Mouse (Mus musculus) G1E (cell line): ENCODE measurements around the gene Defb22. TPM values are rescaled to one million over a fixed set of nuclear protein-coding genes. Genes with fewer than 3 reads are reported as not detected.

Experiments used
- ATAC-seq: 2 replicates; pipeline ENCODE4 v1.8.0; 2016; ENCODE audit warnings: mild to moderate bottlenecking; ENCODE audit not compliant: insufficient number of reproducible peaks, poor library complexity, low FRiP score, severe bottlenecking; ENCODE audit errors: extremely low read depth
- DNase-seq: peaks from one replicate; pipeline ENCODE4 v3.0.0; 2012; ENCODE audit warnings: low spot score
- H3K27me3 ChIP-seq: 2 replicates; pipeline ENCODE4 v1.6.1; 2012; ENCODE audit warnings: mild to moderate bottlenecking, low read length, inconsistent platforms; ENCODE audit not compliant: insufficient read depth
- H3K36me3 ChIP-seq: replicated peaks from 2 replicates; pipeline ENCODE3; 2012; ENCODE audit warnings: mild to moderate bottlenecking, inconsistent platforms
- H3K4me1 ChIP-seq: 2 replicates; pipeline ENCODE4 v1.6.1; 2012; ENCODE audit warnings: low read depth, low read length, inconsistent platforms, mixed read lengths; ENCODE audit not compliant: insufficient read depth
- H3K4me3 ChIP-seq: 2 replicates; pipeline ENCODE4 v1.5.1; 2012; ENCODE audit warnings: low read depth, mild to moderate bottlenecking, inconsistent platforms, low read length, moderate library complexity, mixed read lengths
- H3K9me3 ChIP-seq: replicated peaks from 2 replicates; pipeline ENCODE4 v1.6.1; 2012; ENCODE audit warnings: inconsistent platforms
- CTCF ChIP-seq: IDR thresholded peaks from 2 replicates; pipeline ENCODE4 v1.5.1; 2012; ENCODE audit warnings: low read depth, low read length, inconsistent platforms, mixed read lengths
- GATA1 ChIP-seq: IDR thresholded peaks from 2 replicates; pipeline ENCODE4 v1.6.1; 2012; ENCODE audit warnings: borderline replicate concordance, low read length, inconsistent platforms, mixed read lengths
- GATA2 ChIP-seq: IDR thresholded peaks from 2 replicates; pipeline ENCODE4 v1.6.1; 2012; ENCODE audit warnings: low read depth, low read length, inconsistent platforms, borderline replicate concordance
- POLR2AphosphoS5 ChIP-seq: IDR thresholded peaks from 2 replicates; pipeline ENCODE4 v1.6.1; 2012; ENCODE audit warnings: low read depth, low read length, inconsistent platforms; ENCODE audit not compliant: insufficient replicate concordance
- TAL1 ChIP-seq: conservative IDR thresholded peaks from 2 replicates; pipeline ENCODE4 v1.6.1; 2012; ENCODE audit warnings: low read depth, low read length, inconsistent platforms, mixed read lengths
- polyA plus RNA-seq: library from polyadenylated mRNA; stranded (reverse); fragments of >175 nt; gene quantifications from 2 replicates; pipeline ENCODE4 v1.2.3, GENCODE M21; 2012
- total RNA-seq, 2 experiments: library from RNA; stranded (forward) in 1 of 2; stranded (reverse) in 1 of 2; fragments of 200-1000 nt in 1 of 2; fragments of >200 nt in 1 of 2; fragmentation: Nextera tagmentation in 1 of 2; gene quantifications; 2 replicates each; pipeline ENCODE4 v1.2.3; 2014 to 2017

Defb22 gene
- total and polyA plus RNA-seq, 3 experiments = not detected

GRCm38 (mm10) chr2:152500204-152500862 is 10.4 kb upstream of the Defb22 start:
- no peak for ATAC-seq
- no peak for DNase-seq
- peaks cover 6% of the 10 kb centered on the region; the same call in 1 of the 2 replicates for H3K4me1 ChIP-seq
- no peaks in the 10 kb centered on the region for H3K9me3 ChIP-seq
- H3K27me3 ChIP-seq = peaks cover 8% of the 10 kb centered on the region
- H3K36me3 ChIP-seq = no peaks in the 10 kb centered on the region
- TF ChIP-seq CTCF (no peak), TAL1 (no peak), GATA1 (no peak), GATA2 (no peak), POLR2AphosphoS5 (no peak)
- no peak overlapping the region for H3K4me3 ChIP-seq

- no peaks in the 10 kb centered on the region for H3K9me3 ChIP-seq
- H3K27me3 ChIP-seq = peaks cover 8% of the 10 kb centered on the region
- H3K4me1 ChIP-seq = no peaks in the 10 kb centered on the region
- no peak for TF ChIP-seq GATA1
- H3K36me3 ChIP-seq = no peaks in the 10 kb centered on the region
- DNase-seq (no peak), ATAC-seq (no peak)
- no peak overlapping the region for H3K4me3 ChIP-seq
Observed at GRCm38 (mm10) chr2:152498020-152498419, 8.1 kb upstream of the Defb22 start.

GRCm38 (mm10) chr2:152493151-152493550 is 3.2 kb upstream of the Defb22 start:
- no peak for ATAC-seq
- Histone ChIP-seq H3K4me3 (no peak overlapping the region), H3K4me1 (no peaks in the 10 kb centered on the region), H3K36me3 (no peaks in the 10 kb centered on the region), H3K27me3 (peaks cover 11% of the 10 kb centered on the region; the same call in 1 of the 2 replicates), H3K9me3 (no peaks in the 10 kb centered on the region)
- DNase-seq = no peak
- TF ChIP-seq POLR2AphosphoS5 (no peak), CTCF (no peak), GATA1 (no peak), TAL1 (no peak), GATA2 (no peak)

GRCm38 (mm10) chr2:152487024-152487423 is 2.9 kb downstream of the Defb22 start:
- ATAC-seq (no peak), DNase-seq (no peak)
- H3K27me3 ChIP-seq = peaks cover 15% of the 10 kb centered on the region
- no peaks in the 10 kb centered on the region for H3K36me3 ChIP-seq
- H3K4me1 ChIP-seq = no peaks in the 10 kb centered on the region
- H3K4me3 ChIP-seq = no peak overlapping the region
- peaks cover 3% of the 10 kb centered on the region; the same call in 1 of the 2 replicates for H3K9me3 ChIP-seq
- TF ChIP-seq TAL1 = no peak
- no peak for TF ChIP-seq POLR2AphosphoS5
- TF ChIP-seq CTCF = peak; percentile 33; the same call in 1 of the 2 replicates
- TF ChIP-seq GATA1 = no peak
- TF ChIP-seq GATA2 = no peak

- no peak for TF ChIP-seq CTCF
- TF ChIP-seq GATA1 = no peak
- TF ChIP-seq GATA2 = no peak
- no peak for TF ChIP-seq TAL1
- no peaks in the 10 kb centered on the region for H3K4me1 ChIP-seq
- ATAC-seq (no peak), DNase-seq (no peak)
- no peak overlapping the region for H3K4me3 ChIP-seq
- no peaks in the 10 kb centered on the region for H3K9me3 ChIP-seq
- peaks cover 16% of the 10 kb centered on the region for H3K27me3 ChIP-seq
- H3K36me3 ChIP-seq = no peaks in the 10 kb centered on the region
Observed at GRCm38 (mm10) chr2:152481726-152482125, 8.2 kb downstream of the Defb22 start.

GRCm38 (mm10) chr2:152480881-152481280 is 9.1 kb downstream of the Defb22 start:
- no peaks in the 10 kb centered on the region for H3K9me3 ChIP-seq
- H3K27me3 ChIP-seq = peaks cover 16% of the 10 kb centered on the region
- DNase-seq = no peak
- TF ChIP-seq POLR2AphosphoS5 (no peak), GATA2 (no peak), TAL1 (no peak), CTCF (no peak), GATA1 (no peak)
- no peaks in the 10 kb centered on the region for H3K36me3 ChIP-seq
- H3K4me3 ChIP-seq = no peak overlapping the region
- ATAC-seq = no peak
- no peaks in the 10 kb centered on the region for H3K4me1 ChIP-seq

- no peak for DNase-seq
- H3K4me3 ChIP-seq = no peak within 1 kb of the TSS
- no peaks in the 10 kb centered on the region for H3K9me3 ChIP-seq
- no peaks in the 10 kb centered on the region for H3K4me1 ChIP-seq
- peaks cover 19% of the 10 kb centered on the region for H3K27me3 ChIP-seq
- no peaks in the 10 kb centered on the region for H3K36me3 ChIP-seq
- no peak for ATAC-seq
- TF ChIP-seq TAL1 (no peak), GATA1 (no peak), GATA2 (no peak), POLR2AphosphoS5 (no peak), CTCF (no peak)
Observed at GRCm38 (mm10) chr2:152476763-152477162, 13.2 kb downstream of the Defb22 start, which contains the start of gene Defb20. Defb20 (plus strand) TSS chr2:152477063.
